Mouse (Mus musculus) liver, adult 2 months (tissue): Measurements from ENCODE around the gene Nxf1.

Source experiments
- CTCF ChIP-seq: fragments of 200-500 bp; IDR thresholded peaks from 2 replicates; pipeline ENCODE4 v1.5.1; 2011; ENCODE audit warnings: low read depth, low read length, control low read depth
- POLR2A ChIP-seq: fragments of 200-500 bp; IDR thresholded peaks from 2 replicates; pipeline ENCODE4 v1.6.1; 2011; ENCODE audit warnings: low read length, control low read depth; ENCODE audit not compliant: insufficient read depth; ENCODE audit errors: extremely low read depth

- TF ChIP-seq POLR2A (no peak), CTCF (no peak)
These were observed 46.8 kb upstream of the Nxf1 start for GRCm38 (mm10) chr19:8710057-8710456.
